Mouse (Mus musculus): Measurements from ENCODE around the gene Olfr374.
"Not testable (repeated sequence)": the region's sequence is repeated elsewhere in the genome, so short reads cannot be mapped to it uniquely, and the experiment has no call there.

Olfr374 gene

GRCm38 (mm10) chr8:72106740-72107139 lies at the start of gene Olfr374:
Gene Olfr374 (plus strand): TSS chr8:72107040.
- in situ Hi-C loops (cut with MboI) = no loop called here

DNA sequence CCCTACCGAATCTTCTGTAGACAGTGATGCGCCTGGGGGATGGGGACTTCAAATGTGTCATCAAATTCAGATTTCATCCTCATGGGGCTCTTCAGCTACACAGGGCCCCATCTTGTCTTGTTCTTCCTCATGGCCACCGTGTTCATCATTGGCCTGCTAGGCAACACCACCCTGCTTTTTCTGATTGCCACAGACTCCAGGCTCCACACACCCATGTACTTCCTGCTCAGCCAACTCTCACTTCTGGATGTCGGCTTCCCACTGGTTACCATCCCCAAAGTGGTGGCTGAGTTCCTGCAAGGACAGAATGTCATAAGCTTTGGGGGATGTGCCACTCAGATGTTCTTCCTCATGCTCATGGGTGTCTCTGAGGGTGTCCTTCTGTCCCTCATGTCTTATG lies 49.2 kb upstream of the Olfr374 start:
- in situ Hi-C loops (cut with MboI) = not testable (repeated sequence)

GRCm38 (mm10) chr8:72066819-72067399 lies 39.9 kb upstream of the Olfr374 start:
- in situ Hi-C loops (cut with MboI) = not testable (repeated sequence)

DNA sequence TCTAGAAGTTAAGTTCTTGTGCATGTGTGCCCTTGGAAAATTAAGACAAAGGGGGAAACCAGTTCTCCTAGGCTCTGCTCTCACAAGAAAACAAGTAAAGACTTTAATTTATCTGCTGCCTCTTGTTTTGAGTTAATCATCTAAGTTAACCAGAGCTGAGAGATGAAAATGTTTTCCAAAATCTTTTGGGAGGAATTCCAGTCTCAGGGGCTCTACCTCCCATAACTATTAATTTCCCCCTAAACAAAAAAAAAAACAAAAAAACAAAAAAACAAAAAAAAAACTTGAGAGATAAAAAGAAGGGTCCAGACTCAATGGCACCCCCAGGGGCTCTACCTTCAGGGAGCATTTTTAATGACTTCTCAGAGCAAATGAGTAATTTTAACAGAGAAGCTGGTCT lies 24.0 kb upstream of the Olfr374 start, which contains the start of gene Olfr373:
TSS of gene Olfr373 (plus strand) at position 301 of the 400 bp plus-strand sequence.
- in situ Hi-C loops (cut with MboI) = loop anchor here (25.0 kb wide), 1 partner anchor 946 kb away; no protein-coding TSS in a partner anchor

- in situ Hi-C loops (cut with MboI) = loop anchor here (25.0 kb wide), 1 partner anchor 947 kb away; no protein-coding TSS in a partner anchor
Measured at GRCm38 (mm10) chr8:72084744-72085143, 22.1 kb upstream of the Olfr374 start.

DNA sequence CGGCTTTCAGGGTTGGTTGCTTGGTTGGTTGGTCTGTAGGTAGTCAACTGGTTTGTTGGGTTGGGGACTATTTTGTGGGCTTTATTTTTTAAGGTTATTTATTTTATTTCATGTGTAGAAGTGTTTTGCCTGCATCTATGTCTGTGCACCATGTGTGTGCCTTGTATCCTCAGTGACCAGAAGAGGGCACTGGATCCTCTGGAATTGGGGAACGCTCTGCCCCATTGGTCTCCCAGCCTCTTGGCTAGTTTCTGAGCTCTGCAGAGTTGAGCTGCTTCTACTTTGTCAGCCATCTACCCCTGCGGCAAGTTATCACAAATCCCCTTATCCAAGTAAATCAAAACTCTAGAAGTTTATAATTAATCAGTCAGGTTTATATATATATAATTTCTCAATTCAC lies 19.2 kb upstream of the Olfr374 start:
- in situ Hi-C loops (cut with MboI) = loop anchor here (25.0 kb wide), 1 partner anchor 950 kb away; no protein-coding TSS in a partner anchor

GRCm38 (mm10) chr8:72096721-72097120 lies 10.1 kb upstream of the Olfr374 start:
- in situ Hi-C loops (cut with MboI) = loop anchor here (25.0 kb wide), 1 partner anchor 959 kb away; no protein-coding TSS in a partner anchor

- in situ Hi-C loops (cut with MboI) = loop anchor here (25.0 kb wide), 1 partner anchor 962 kb away; no protein-coding TSS in a partner anchor
Measured at GRCm38 (mm10) chr8:72099377-72100103, 7.3 kb upstream of the Olfr374 start.

DNA sequence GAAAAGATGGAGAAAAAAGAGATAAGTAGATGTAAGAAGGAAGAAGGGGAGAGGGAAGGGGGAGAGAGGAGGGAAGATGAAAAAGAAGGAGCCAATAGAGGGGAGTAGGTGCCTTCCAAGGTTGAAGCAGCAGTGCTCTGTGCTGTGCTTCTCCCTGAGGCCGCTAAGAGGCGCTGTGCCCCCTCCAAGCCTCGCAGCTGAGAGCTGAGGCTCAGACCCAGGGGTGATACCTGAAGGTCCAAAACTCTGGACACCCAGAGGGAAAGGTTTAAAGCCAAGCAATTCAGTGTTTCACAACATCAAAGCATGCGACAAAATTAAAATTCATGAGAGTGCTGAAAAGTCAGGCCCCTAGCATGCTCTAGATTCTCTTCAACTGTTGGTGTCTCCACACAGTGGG lies 1.7 kb upstream of the Olfr374 start:
- in situ Hi-C loops (cut with MboI) = no loop called here

DNA sequence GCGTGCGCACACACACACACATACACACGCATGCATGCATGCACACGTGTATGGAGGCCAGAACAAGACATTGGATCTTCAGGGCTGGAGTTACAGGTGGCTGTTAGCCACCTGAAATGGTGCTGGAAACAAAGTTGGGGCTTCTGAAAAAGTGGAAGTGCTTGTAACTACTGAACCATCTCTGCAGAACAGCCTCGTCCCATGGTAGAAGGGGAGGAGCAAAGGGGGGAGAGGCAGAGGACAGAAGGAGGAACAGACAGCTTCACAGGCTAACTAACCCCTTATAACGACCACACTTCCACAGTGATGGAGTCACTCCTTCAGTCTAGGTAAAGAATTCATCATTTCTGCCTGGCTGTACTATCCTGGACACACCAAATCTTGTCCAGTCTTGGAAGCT lies 4.0 kb downstream of the Olfr374 start:
- in situ Hi-C loops (cut with MboI) = no loop called here

DNA sequence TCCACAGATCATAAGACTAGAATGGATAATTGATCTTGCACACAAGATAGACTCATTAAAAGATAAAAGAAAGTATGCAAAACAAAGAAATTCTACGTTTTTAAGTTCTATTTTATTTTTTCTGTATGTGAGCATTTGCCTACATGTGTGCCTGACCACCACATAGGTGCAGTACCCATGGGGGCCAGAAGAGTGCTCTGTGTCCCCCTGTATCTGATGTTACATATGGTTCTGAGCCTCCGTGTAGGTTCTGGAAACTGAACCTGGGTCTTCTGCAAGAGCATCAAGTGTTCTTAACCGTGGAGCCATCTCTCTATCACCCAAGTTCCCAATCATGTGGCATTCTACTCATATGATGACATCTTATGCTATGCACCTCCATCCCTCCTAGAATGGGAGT lies 5.6 kb downstream of the Olfr374 start:
- in situ Hi-C loops (cut with MboI) = no loop called here

GRCm38 (mm10) chr8:72115202-72115601 lies 8.4 kb downstream of the Olfr374 start:
- in situ Hi-C loops (cut with MboI) = no loop called here

DNA sequence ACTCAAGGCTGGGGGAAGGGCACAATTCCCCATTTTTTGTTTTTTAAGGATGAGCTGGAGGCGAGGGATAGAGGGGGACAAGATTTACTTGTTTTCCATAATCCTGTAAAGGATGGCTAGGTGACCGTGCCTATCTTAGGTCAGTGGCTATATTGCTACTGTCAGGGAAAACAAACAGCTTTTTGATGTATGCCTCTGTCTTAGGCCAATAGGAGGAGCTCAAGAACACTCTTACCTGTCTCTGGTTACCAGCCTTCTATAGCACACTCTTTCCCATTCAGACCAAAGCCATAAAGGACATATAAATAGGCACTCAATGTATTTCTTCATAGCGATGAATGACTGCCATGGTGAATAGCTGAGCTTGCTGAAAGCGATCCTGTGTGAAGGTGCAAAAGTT lies 11.8 kb downstream of the Olfr374 start:
- in situ Hi-C loops (cut with MboI) = no loop called here

GRCm38 (mm10) chr8:72121486-72121885 lies 14.6 kb downstream of the Olfr374 start:
- in situ Hi-C loops (cut with MboI) = not testable (repeated sequence)

DNA sequence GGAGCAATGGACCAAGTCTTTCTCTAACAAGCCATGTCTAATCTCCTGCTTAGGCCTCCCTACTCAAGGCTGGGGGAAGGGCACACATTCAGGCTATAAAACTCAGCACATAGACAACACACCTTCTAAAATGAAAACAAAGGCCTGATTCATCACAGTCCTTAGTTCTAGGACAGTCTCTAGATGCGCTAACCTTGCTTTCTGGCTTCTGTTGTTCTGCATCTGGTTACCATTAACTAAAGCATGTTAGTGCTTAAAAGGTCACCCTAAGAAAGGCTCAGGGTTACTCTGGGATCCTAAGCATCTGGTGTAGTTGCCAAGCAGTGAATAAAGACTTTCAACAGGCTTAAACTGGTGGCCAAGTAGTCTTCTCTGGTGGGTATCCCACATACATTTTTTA lies 15.2 kb downstream of the Olfr374 start:
- in situ Hi-C loops (cut with MboI) = no loop called here

- in situ Hi-C loops (cut with MboI) = no loop called here
Measured at GRCm38 (mm10) chr8:72127834-72128233, 21.0 kb downstream of the Olfr374 start.

DNA sequence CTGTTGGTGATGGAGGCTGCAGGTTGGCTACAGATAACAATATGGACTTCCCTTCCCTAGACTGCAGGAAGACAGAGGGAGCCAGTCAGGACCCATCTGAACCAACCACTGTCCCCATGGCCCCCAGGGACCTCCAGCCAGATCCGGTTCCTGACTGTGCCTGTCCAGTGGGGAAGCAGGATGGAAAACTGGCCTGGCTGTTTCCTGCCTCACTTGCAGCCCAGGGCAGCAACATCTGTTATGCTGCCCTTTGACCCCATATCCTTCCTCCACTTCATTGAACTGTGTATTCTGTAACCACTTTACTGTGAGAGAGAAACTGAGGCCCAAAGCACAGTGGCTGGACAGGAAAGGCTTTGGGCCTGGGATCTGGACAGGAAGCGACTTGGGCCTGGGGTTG lies 24.4 kb downstream of the Olfr374 start:
- in situ Hi-C loops (cut with MboI) = no loop called here

- in situ Hi-C loops (cut with MboI) = no loop called here
Measured at GRCm38 (mm10) chr8:72131901-72132300, 25.1 kb downstream of the Olfr374 start.

DNA sequence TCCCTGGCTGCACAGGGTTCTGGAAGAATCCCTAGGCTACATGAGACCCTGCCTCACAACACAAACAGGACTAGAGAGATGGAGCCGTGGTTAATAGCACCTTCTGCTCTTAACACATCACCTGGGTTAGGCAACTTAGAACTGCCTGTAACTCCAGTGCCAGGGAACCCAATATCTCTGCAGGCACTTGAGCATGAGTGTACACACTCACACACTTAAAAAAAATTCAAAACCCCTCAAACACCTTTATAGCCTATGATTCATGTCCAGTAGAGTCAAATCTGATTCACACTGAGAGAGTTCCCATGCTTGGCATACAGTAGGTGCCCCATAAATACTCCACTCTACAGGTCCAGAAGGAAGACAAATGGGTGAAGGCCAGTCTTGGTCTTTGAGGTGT lies 25.6 kb downstream of the Olfr374 start:
- in situ Hi-C loops (cut with MboI) = no loop called here

- in situ Hi-C loops (cut with MboI) = no loop called here
Measured at GRCm38 (mm10) chr8:72132891-72133290, 26.1 kb downstream of the Olfr374 start.

GRCm38 (mm10) chr8:72133507-72133906 lies 26.7 kb downstream of the Olfr374 start:
- in situ Hi-C loops (cut with MboI) = no loop called here

- in situ Hi-C loops (cut with MboI) = no loop called here
Measured at GRCm38 (mm10) chr8:72134756-72135445, 28.1 kb downstream of the Olfr374 start, which contains the start of gene Tpm4. Gene Tpm4 (plus strand): TSS chr8:72134975.
